Mouse (Mus musculus): ENCODE measurements around the gene Fgfr2.
"Not testable (repeated sequence)": the region's sequence is repeated elsewhere in the genome, so short reads cannot be mapped to it uniquely, and the experiment has no call there.

Fgfr2 gene

GRCm38 (mm10) chr7:131411941-131412270 is 1711.2 kb downstream of the Fgfr2 start:
- CTCF ChIA-PET: no interaction called here

DNA sequence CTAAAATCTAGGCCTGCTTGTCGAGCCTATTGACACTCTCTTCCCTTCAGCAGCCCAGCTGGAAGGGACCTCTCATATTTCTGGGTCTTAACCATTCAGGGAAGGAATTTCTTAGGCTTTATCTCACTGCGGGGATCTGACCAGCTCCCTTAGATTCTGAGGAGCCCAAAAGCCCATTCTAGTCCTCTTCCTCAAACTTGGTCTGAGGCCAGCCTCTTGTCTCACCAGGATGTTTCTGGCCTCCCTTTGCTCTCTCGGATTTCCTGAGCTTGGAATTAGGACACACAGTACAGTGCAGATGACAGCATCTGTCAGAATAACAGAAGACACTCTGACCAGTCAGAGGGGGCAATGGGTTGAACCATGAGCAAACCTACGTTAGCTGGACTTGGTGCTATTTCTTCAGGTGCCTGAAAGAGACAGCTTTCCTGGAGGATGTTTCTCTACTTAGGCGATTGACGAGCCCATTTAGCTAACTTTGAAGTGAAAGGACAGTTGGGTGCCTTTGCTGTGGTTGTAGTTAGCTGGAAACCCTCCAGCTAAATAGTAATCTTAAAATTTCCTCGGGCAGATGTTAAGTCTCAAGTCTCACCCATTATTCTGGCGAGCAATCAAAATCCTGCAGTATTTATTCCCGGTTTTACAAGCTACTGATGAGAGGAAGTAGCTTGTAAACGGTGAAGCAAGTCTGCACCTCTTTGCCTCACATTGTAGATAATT is 1711.8 kb downstream of the Fgfr2 start:
- CTCF ChIA-PET: no interaction called here

DNA sequence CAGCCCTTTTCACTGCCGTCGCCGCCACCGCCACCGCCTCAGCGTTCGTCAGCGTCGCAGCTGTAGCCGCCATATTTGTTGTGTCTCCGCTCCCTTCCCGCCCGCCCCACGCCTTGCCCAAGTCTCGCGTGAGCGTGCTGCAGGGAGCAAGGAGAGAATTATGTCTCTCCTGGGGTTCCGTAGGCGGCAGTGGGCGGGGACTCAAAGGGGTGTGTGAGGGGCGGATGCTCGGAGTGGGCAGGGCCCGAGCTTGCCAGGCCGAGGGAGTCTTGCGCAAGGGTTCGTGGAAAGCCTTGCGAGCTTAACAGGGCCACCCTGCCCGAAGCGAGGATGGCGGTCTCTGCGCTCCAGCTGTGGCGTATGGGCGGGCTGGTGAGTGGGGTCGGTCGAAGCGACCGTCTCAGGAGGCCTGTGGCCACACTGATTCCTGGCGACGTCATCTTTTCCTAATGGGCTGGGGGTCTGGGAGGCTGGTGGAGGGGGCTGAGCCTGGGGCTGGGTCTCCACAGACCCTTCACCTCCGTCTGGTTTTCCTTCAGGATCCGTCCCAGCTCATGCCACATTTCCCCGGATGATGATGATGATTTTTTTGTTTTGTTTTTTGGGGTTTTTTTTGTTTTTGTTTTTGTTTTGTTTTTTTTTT is 1712.6 kb downstream of the Fgfr2 start, which contains the start of the genes Ikzf5 and Acadsb:
Gene Ikzf5 (minus strand): TSS at position 106 of the 643 bp plus-strand sequence.
Gene Acadsb (plus strand): TSS at position 186 of the 643 bp plus-strand sequence.
- CTCF ChIA-PET: no interaction called here

DNA sequence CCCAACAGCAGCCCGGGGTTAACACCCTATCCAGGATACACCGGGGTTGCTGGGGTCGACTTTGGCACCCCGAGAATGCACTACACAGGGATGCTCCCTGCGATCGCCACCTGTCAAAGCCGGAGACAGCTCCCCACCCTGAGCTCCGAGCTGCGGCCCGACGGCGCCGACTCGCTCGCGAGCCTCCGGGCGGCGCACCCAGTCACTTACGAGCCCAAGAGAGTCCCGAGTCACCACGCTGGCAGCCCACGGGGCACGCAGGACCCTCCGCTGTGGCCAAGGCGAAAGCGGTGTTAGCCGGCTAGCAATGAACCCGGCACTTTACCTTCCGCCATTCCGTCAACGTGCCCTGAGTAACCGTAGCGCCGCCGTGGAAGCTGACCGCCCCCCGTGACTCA is 1713.2 kb downstream of the Fgfr2 start:
- CTCF ChIA-PET: no interaction called here

GRCm38 (mm10) chr7:131409321-131409987 is 1713.7 kb downstream of the Fgfr2 start:
- CTCF ChIA-PET: no interaction called here

DNA sequence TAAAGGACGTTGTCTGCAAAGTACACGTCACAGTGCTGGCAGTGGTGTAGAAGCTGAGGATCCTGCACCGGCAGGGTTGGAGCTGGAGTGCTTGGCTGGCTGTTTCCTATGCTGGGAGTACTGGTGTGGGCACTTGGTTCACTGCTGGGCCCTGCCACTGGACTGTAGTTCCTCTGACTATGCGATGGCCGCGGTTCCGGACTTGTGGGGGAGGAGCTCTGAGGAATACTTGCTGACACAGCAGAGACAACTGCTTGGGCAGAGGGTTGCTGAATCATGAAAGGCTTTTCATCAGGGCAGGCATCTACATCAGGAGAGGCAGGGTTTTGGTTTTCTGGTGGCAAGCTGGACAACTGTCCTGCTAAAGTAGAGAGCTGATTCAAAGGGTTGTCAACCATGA is 1731.4 kb downstream of the Fgfr2 start:
- CTCF ChIA-PET: not testable (repeated sequence)

DNA sequence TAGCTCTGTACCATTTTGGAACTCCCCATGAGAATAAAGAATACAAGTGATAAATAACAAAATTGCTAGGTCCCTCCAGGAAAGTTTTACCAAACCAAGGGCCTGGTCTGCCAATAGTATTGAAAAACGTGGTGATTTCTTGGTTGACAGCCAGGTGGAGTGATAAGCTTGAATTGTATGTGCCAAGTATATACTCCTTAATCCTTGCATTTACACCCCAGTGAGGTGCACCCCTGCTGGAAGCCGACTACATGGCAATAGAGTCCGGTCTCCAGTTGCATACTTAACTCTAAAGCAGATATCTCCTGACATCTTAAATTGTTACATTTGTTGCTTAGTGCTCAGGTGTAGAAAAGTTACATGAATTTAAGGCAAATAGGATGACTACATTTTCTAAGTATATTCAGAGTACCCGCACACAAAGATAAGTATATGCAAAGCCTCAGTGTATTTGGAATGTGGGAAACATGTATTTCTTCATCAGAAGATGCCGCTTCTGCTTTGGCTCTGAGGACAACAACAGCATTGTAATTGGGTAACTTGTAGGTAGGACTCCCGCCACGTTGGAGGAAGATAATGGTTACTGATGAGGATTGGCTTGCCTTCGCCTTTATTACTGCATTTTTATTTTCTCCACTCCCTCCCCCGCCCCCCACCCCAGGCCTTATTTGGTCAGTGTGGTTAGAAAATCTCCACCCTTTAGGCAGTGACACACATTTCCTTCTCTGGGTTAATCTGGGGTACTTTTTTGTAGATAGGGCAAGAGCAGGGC is 1751.1 kb downstream of the Fgfr2 start:
- CTCF ChIA-PET: interaction anchor here (0.7 to 0.9 kb wide), 2 partner anchors 9 to 29 kb away, joined by 4 to 5 read pairs; partner anchors contain the start of gene 2310057M21Rik

GRCm38 (mm10) chr7:131371470-131371860 is 1751.7 kb downstream of the Fgfr2 start:
- CTCF ChIA-PET: interaction anchor here (0.7 to 0.9 kb wide), 2 partner anchors 9 to 30 kb away, joined by 4 to 5 read pairs; partner anchors contain the start of gene 2310057M21Rik

DNA sequence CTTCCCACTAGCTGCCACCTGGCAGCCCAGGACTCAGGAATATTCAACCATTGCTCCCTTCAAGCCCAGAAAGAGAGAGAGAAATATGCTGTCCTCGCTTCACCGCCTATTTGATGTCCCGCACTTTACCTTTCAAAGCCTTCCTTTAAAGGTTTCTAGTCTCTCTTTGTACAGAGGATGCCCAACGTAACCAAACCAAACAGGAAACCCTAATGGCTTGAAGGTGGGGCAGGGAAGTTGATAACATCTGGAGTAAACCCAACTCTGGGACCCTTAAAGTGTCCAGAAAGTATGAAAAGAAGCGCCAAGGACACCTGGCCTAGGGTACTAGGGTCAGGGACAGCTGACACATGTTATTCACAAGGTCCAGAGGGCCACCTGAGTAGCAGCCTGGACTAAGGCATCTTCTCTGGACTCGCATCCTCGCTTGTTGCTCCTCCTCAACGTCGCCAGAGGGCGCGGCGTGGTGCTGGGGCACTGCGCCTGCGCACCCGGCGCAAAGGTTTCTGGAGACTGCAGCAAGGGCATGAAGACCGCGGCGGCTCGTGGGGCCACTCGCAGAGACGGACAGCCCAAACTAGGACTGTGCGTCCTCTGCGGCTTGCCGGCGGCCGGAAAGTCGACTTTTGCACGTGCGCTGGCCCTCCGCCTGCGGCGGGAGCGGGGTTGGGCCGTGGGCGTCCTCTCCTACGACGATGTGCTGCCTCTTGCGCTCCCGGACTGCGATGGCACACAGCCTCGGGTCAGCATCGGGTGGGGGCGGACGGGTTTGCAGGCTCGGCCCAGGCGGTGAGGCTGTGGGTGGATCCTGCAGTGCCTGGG is 1752.3 kb downstream of the Fgfr2 start, which contains the start of gene Pstk:
Gene Pstk (plus strand): TSS at position 494 of the 822 bp plus-strand sequence.
- CTCF ChIA-PET: interaction anchor here (0.9 kb wide), 1 partner anchor 8 kb away, joined by 5 read pairs; the partner anchor contains the start of gene 2310057M21Rik

DNA sequence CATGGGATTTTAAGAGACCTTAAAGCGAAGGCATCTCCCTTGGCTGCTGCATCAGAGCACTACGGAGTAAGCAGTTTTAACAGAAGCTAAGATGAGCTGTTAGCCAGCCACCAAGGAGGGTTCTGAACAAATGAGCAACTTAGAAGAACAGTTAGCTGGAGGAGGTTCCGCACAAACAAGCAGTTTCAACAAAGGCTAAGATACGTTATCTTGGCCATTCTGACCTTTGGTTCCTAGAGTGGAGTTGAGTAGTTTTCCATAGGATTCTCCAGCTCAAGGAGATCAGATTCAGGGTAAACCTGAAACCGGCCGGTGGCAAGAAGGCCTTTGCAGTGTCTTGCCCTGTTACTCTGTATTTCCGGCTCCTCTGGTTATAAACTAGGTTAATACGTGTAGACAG is 1759.0 kb downstream of the Fgfr2 start:
- CTCF ChIA-PET: no interaction called here

DNA sequence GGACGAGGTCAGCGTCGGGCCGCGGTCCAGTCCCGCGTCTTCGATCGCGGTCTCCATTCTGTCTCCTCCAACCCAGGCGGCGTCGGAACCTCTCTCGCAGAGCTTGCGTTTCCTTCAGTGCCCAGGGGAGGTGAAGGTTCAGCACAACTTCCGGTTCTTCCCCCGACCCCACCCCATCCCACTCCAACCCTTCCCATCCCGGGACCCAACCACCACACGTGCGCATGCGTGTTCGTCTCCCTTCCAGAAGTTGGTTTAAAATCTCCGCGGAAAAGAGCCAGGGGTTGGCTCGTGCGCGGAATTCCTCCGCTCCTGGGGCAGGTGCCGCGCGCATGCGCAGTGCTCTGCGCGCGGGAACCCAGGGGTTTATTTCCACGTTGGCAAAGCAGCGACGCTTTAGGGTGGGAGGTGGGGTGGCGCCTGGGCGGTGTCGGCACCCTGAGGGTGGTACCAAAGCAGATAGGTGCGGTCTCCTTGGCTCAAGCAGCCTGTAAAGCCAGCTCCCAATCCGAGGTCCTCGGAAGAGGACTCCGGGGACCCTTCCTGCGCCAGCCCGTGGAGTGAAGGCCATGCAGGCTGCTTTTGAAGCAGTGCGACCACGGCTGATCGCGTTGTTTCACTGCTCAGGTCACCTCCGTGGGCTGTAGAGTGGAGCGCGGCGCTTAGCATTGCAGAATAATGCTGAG is 1760.4 kb downstream of the Fgfr2 start, which contains the start of gene 2310057M21Rik:
Gene 2310057M21Rik (minus strand): TSS at position 145 of the 686 bp plus-strand sequence.
- CTCF ChIA-PET: interaction anchor here (1.0 kb wide), 1 partner anchor 9 kb away, joined by 5 read pairs; no protein-coding TSS in a partner anchor

- CTCF ChIA-PET: no interaction called here
Measured at GRCm38 (mm10) chr7:131362269-131362614, 1760.9 kb downstream of the Fgfr2 start.

DNA sequence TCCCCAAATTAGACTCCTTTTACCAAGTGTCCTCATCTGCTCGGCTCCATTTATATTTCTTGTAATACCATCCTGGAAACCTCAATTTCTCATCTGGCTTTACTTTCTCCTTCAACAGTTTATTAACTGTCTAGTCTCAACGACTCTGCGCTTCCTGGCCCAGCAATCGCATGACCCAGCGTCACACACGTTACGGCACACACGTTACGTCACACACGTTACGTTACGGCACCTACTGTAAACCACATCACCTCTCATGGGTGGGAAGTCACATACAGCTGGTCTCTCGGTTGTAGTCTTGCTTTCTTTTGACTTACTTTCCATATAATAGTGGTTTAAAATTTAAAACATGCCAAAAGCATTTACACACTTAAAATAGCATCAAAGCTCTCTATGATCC is 1767.0 kb downstream of the Fgfr2 start:
- CTCF ChIA-PET: no interaction called here

DNA sequence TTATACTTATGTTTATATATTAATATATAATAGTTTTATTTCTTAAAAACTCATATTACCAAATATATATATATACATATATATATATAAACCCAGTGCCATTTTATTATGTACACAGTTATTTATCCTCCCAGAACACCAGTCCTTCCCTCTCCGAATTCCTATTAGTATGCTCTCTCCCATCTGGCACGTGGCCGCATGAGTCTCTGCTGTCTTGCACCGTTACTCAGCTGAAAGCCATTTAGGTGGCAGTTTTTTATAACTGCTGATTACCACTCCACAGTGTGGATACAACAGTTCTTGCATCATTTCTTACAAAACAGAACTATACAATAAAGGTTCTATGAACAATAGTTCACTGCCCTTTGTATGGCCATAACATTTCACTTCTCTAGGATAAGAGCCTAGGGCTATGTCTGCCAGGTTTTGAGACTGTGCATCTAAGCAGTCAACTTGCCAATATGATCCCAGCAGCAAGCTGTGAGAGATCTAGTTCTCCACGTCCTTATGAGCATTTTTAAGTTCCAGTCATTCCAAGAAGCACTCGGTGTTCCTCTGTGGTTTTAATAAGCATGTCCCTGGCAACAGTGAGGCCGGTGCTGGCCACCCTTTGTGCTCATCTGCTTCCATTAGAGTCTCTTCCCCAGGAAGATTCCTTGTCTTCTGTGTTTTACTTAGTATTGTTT is 1777.2 kb downstream of the Fgfr2 start:
- CTCF ChIA-PET: interaction anchor here (0.6 kb wide), 1 partner anchor 448 kb away, joined by 6 read pairs; no protein-coding TSS in a partner anchor

GRCm38 (mm10) chr7:131337502-131338068 is 1785.6 kb downstream of the Fgfr2 start:
- CTCF ChIA-PET: interaction anchor here (0.5 kb wide), 1 partner anchor 1420 kb away, joined by 3 read pairs; no protein-coding TSS in a partner anchor

DNA sequence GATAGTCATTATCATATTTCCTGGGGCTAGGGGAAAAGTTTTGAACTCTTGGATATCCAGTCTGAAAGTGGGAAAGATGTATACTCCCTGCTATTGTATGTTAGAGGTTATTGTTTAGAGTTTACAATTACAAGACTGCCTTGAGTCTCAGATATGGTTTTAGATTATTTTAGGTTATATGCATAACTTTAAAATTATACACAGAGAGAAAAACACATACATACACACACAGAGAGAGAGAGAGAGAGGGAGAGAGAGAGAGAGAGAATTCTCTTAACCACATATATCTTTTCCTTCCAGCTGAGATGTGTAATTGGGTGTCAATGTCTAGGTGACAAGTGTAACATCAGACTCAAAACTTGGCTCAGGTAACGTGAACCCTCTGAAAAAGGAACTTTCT is 1789.6 kb downstream of the Fgfr2 start, which contains the start of gene Fam24a:
Gene Fam24a (plus strand): TSS at position 301 of the 400 bp plus-strand sequence.
- CTCF ChIA-PET: no interaction called here

- CTCF ChIA-PET: no interaction called here
Measured at GRCm38 (mm10) chr7:131331688-131332087, 1791.5 kb downstream of the Fgfr2 start.

GRCm38 (mm10) chr7:131329416-131329815 is 1793.7 kb downstream of the Fgfr2 start, which contains the start of gene Fam24b:
Gene Fam24b (minus strand): TSS chr7:131329516.
- CTCF ChIA-PET: no interaction called here

DNA sequence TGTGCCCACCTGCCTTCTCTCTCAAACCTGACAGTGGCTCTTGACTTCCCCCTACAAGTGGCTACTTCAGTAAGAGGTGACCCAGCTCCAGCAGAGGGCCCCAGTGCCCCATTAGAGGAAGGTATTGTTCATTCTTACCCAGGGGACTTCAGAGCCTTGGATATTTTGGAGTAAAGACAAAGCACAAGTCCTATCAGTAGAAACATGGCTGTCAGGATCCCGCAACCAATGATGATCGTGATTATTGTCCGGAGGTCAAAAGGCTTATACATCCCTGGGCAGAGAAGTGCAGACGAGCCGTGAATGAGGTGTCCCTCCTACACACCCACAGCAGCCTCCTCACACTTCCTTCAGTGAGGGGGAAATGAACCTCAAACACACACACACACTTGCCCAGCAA is 1796.1 kb downstream of the Fgfr2 start:
- CTCF ChIA-PET: interaction anchor here (0.7 kb wide), 1 partner anchor 34 kb away, joined by 4 read pairs; no protein-coding TSS in a partner anchor
